Mouse (Mus musculus): ENCODE measurements at regions not wholly inside any gene's neighbourhood (a gene's known extent, or its start where the extent isn't known, plus 50 kb on each side); places are given as distances from the start of the nearest gene placed in this dataset.

GRCm38 (mm10) chr16:93533205-93533604 lies 70.7 kb downstream of the Setd4 start:
- DNase-seq (ENCODE audit: low spot score in 2 of 2): no peak

GRCm38 (mm10) chr16:93531937-93532336 lies 71.9 kb downstream of the Setd4 start:
- DNase-seq (ENCODE audit: low spot score in 2 of 2): no peak

- DNase-seq (ENCODE audit: low spot score in 2 of 2): no peak
Measured at GRCm38 (mm10) chr16:93522485-93522884, 81.4 kb downstream of the Setd4 start.

- DNase-seq (ENCODE audit: low spot score in 2 of 2): no peak
Measured at GRCm38 (mm10) chr16:93520481-93520880, 83.4 kb downstream of the Setd4 start.

GRCm38 (mm10) chr16:93518620-93519019 lies 85.2 kb downstream of the Setd4 start:
- DNase-seq (ENCODE audit: low spot score in 2 of 2): no peak

GRCm38 (mm10) chr16:93516793-93517192 lies 87.1 kb downstream of the Setd4 start:
- DNase-seq (ENCODE audit: low spot score in 2 of 2): no peak

- no peak for DNase-seq (ENCODE audit: low spot score in 2 of 2)
Measured at GRCm38 (mm10) chr16:93515456-93515941, 88.4 kb downstream of the Setd4 start.

- DNase-seq (ENCODE audit: low spot score in 2 of 2): no peak
Measured at GRCm38 (mm10) chr16:93513616-93514041, 90.2 kb downstream of the Setd4 start.

- no peak for DNase-seq (ENCODE audit: low spot score in 2 of 2)
Measured at GRCm38 (mm10) chr16:93511988-93512387, 91.9 kb downstream of the Setd4 start.

GRCm38 (mm10) chr16:93511517-93511916 lies 92.3 kb downstream of the Setd4 start:
- DNase-seq (ENCODE audit: low spot score in 2 of 2): no peak

- DNase-seq (ENCODE audit: low spot score in 2 of 2): no peak
Measured at GRCm38 (mm10) chr16:93498800-93499199, 105.1 kb downstream of the Setd4 start.

- no peak for DNase-seq (ENCODE audit: low spot score in 2 of 2)
Measured at GRCm38 (mm10) chr16:93493337-93494002, 110.4 kb downstream of the Setd4 start.

- DNase-seq (ENCODE audit: low spot score in 2 of 2): no peak
Measured at GRCm38 (mm10) chr16:93486646-93487550, 117.0 kb downstream of the Setd4 start.

- no peak for DNase-seq (ENCODE audit: low spot score in 2 of 2)
Measured at GRCm38 (mm10) chr16:93469957-93470356, 133.9 kb downstream of the Setd4 start.

- no peak for DNase-seq (ENCODE audit: low spot score in 2 of 2)
Measured at GRCm38 (mm10) chr16:93465741-93466140, 138.1 kb downstream of the Setd4 start.

GRCm38 (mm10) chr16:93464898-93465297 lies 139.0 kb downstream of the Setd4 start:
- DNase-seq (ENCODE audit: low spot score in 2 of 2): no peak

GRCm38 (mm10) chr16:93463405-93463804 lies 140.5 kb downstream of the Setd4 start:
- no peak for DNase-seq (ENCODE audit: low spot score in 2 of 2)

- DNase-seq (ENCODE audit: low spot score in 2 of 2): no peak
Measured at GRCm38 (mm10) chr16:93462286-93462610, 141.6 kb downstream of the Setd4 start.

- no peak for DNase-seq (ENCODE audit: low spot score in 2 of 2)
Measured at GRCm38 (mm10) chr16:93461406-93462285, 142.2 kb downstream of the Setd4 start.

- no peak for DNase-seq (ENCODE audit: low spot score in 2 of 2)
Measured at GRCm38 (mm10) chr16:93459497-93460240, 144.2 kb downstream of the Setd4 start.

Measured in spleen, postnatal 4 days (tissue).